Mouse (Mus musculus): ENCODE results near the gene Elof1. TPM values are rescaled to one million over a fixed set of nuclear protein-coding genes. Genes with fewer than 3 reads are reported as not detected.
A peak's percentile ranks its signal among the peaks of the same experiment; 100 is the strongest.

Elof1 gene
- polyA plus RNA-seq, 1 experiment from 2014 or later = 75.6 TPM

- ATAC-seq (peak; percentile 40; the same call in 1 of the 2 replicates), DNase-seq (no peak)
- H3K36me3 ChIP-seq (replicated peaks; ENCODE audit: insufficient read depth, low read length) = no peaks in the 10 kb centered on the region
- H3K9ac ChIP-seq (replicated peaks) = no peak within 1 kb of the TSS
- peaks cover 25% of the 10 kb centered on the region for H3K27me3 ChIP-seq (ENCODE audit: insufficient read depth, low read length)
- no peaks in the 10 kb centered on the region for H3K9me3 ChIP-seq (ENCODE audit: low read length)
- TF ChIP-seq EP300 (IDR thresholded peaks at IDR 0.05; ENCODE audit: low read depth) (no peak), CTCF (IDR thresholded peaks at IDR 0.05; ENCODE audit: low read depth) (no peak)
- no peak within 1 kb of the TSS for H3K27ac ChIP-seq (ENCODE audit: low read depth)
- 8% methylated on average over 14 of the region's 14 CpGs for WGBS (ENCODE audit: insufficient replicate concordance)
- no peak within 1 kb of the TSS for H3K4me2 ChIP-seq (ENCODE audit: low read depth, low read length)
- peaks cover 4% of the 10 kb centered on the region; the same call in 1 of the 2 replicates for H3K4me1 ChIP-seq (ENCODE audit: insufficient read depth)
- no peak within 1 kb of the TSS for H3K4me3 ChIP-seq (ENCODE audit: low read depth, low read length)
These were observed 17.8 kb downstream of the Elof1 start, which contains the start of gene Cnn1 for GRCm38 (mm10) chr9:22098993-22099696. Gene Cnn1 (plus strand): TSS chr9:22099216.

GRCm38 (mm10) chr9:22095854-22096307, 21.1 kb downstream of the Elof1 start:
- H3K4me3 ChIP-seq (ENCODE audit: low read depth, low read length) = peak overlapping the region; percentile 36
- H3K9ac ChIP-seq (replicated peaks) = peak overlapping the region; percentile 64
- no peak overlapping the region for H3K27ac ChIP-seq (ENCODE audit: low read depth)
- peak overlapping the region; percentile 79 for H3K4me2 ChIP-seq (ENCODE audit: low read depth, low read length)
- DNase-seq (peak; percentile 90), ATAC-seq (peak; percentile 89)
- under 1% methylated on average over 24 of the region's 24 CpGs for WGBS (ENCODE audit: insufficient replicate concordance)
- peaks cover 4% of the 10 kb centered on the region; the same call in 1 of the 2 replicates for H3K4me1 ChIP-seq (ENCODE audit: insufficient read depth)
- no peak for TF ChIP-seq EP300 (IDR thresholded peaks at IDR 0.05; ENCODE audit: low read depth)
- peak; percentile 88 for TF ChIP-seq CTCF (IDR thresholded peaks at IDR 0.05; ENCODE audit: low read depth)
- no peaks in the 10 kb centered on the region for H3K36me3 ChIP-seq (replicated peaks; ENCODE audit: insufficient read depth, low read length)
- H3K27me3 ChIP-seq (ENCODE audit: insufficient read depth, low read length) = peaks cover 25% of the 10 kb centered on the region
- H3K9me3 ChIP-seq (ENCODE audit: low read length) = no peaks in the 10 kb centered on the region

GRCm38 (mm10) chr9:22092746-22093145, 24.2 kb downstream of the Elof1 start:
- 78% methylated on average over 6 of the region's 6 CpGs for WGBS (ENCODE audit: insufficient replicate concordance)
- Histone ChIP-seq H3K27me3 (ENCODE audit: insufficient read depth, low read length) (0 out of 2 replicates have a peak, but pooled peaks cover 3% of the 10 kb centered on the region), H3K4me1 (ENCODE audit: insufficient read depth) (peaks cover 4% of the 10 kb centered on the region; the same call in 1 of the 2 replicates), H3K36me3 (replicated peaks; ENCODE audit: insufficient read depth, low read length) (no peaks in the 10 kb centered on the region), H3K9ac (replicated peaks) (no peak overlapping the region), H3K4me3 (ENCODE audit: low read depth, low read length) (no peak overlapping the region), H3K4me2 (ENCODE audit: low read depth, low read length) (no peak overlapping the region), H3K27ac (ENCODE audit: low read depth) (no peak overlapping the region), H3K9me3 (ENCODE audit: low read length) (no peaks in the 10 kb centered on the region)
- no peak for ATAC-seq
- DNase-seq = no peak
- no peak for TF ChIP-seq CTCF (IDR thresholded peaks at IDR 0.05; ENCODE audit: low read depth)
- TF ChIP-seq EP300 (IDR thresholded peaks at IDR 0.05; ENCODE audit: low read depth) = no peak

- ATAC-seq (no peak), DNase-seq (no peak)
- Histone ChIP-seq H3K9ac (replicated peaks) (no peak overlapping the region), H3K36me3 (replicated peaks; ENCODE audit: insufficient read depth, low read length) (no peaks in the 10 kb centered on the region), H3K9me3 (ENCODE audit: low read length) (no peaks in the 10 kb centered on the region), H3K4me1 (ENCODE audit: insufficient read depth) (0 out of 2 replicates have a peak, but pooled peaks cover 6% of the 10 kb centered on the region), H3K27ac (ENCODE audit: low read depth) (no peak overlapping the region), H3K4me2 (ENCODE audit: low read depth, low read length) (no peak overlapping the region), H3K27me3 (ENCODE audit: insufficient read depth, low read length) (0 out of 2 replicates have a peak, but pooled peaks cover 3% of the 10 kb centered on the region), H3K4me3 (ENCODE audit: low read depth, low read length) (no peak overlapping the region)
- 82% methylated on average over 7 of the region's 7 CpGs for WGBS (ENCODE audit: insufficient replicate concordance)
- TF ChIP-seq EP300 (IDR thresholded peaks at IDR 0.05; ENCODE audit: low read depth) = no peak
- no peak for TF ChIP-seq CTCF (IDR thresholded peaks at IDR 0.05; ENCODE audit: low read depth)
These were observed 27.0 kb downstream of the Elof1 start for GRCm38 (mm10) chr9:22089986-22090385.

- TF ChIP-seq CTCF (IDR thresholded peaks at IDR 0.05; ENCODE audit: low read depth) (no peak), EP300 (IDR thresholded peaks at IDR 0.05; ENCODE audit: low read depth) (no peak)
- WGBS (ENCODE audit: insufficient replicate concordance) = 98% methylated on average over 7 of the region's 7 CpGs
- Histone ChIP-seq H3K9ac (replicated peaks) (no peak overlapping the region), H3K27ac (ENCODE audit: low read depth) (no peak overlapping the region), H3K4me1 (ENCODE audit: insufficient read depth) (0 out of 2 replicates have a peak, but pooled peaks cover 6% of the 10 kb centered on the region), H3K4me2 (ENCODE audit: low read depth, low read length) (no peak overlapping the region), H3K4me3 (ENCODE audit: low read depth, low read length) (no peak overlapping the region), H3K27me3 (ENCODE audit: insufficient read depth, low read length) (0 out of 2 replicates have a peak, but pooled peaks cover 3% of the 10 kb centered on the region), H3K9me3 (ENCODE audit: low read length) (no peaks in the 10 kb centered on the region), H3K36me3 (replicated peaks; ENCODE audit: insufficient read depth, low read length) (no peaks in the 10 kb centered on the region)
- no peak for DNase-seq
- ATAC-seq = no peak
These were observed 27.7 kb downstream of the Elof1 start for GRCm38 (mm10) chr9:22089281-22089680.

GRCm38 (mm10) chr9:22087034-22087618, 29.8 kb downstream of the Elof1 start:
- Histone ChIP-seq H3K36me3 (replicated peaks; ENCODE audit: insufficient read depth, low read length) (no peaks in the 10 kb centered on the region), H3K9me3 (ENCODE audit: low read length) (no peaks in the 10 kb centered on the region), H3K4me1 (ENCODE audit: insufficient read depth) (0 out of 2 replicates have a peak, but pooled peaks cover 6% of the 10 kb centered on the region), H3K4me2 (ENCODE audit: low read depth, low read length) (no peak overlapping the region), H3K9ac (replicated peaks) (no peak overlapping the region), H3K27ac (ENCODE audit: low read depth) (no peak overlapping the region), H3K4me3 (ENCODE audit: low read depth, low read length) (no peak overlapping the region), H3K27me3 (ENCODE audit: insufficient read depth, low read length) (no peaks in the 10 kb centered on the region)
- 74% methylated on average over 2 of the region's 2 CpGs for WGBS (ENCODE audit: insufficient replicate concordance)
- DNase-seq = no peak
- no peak for ATAC-seq
- TF ChIP-seq EP300 (IDR thresholded peaks at IDR 0.05; ENCODE audit: low read depth) = no peak
- 0 out of 2 replicates have a peak, but pooled peaks have one; percentile 2 for TF ChIP-seq CTCF (IDR thresholded peaks at IDR 0.05; ENCODE audit: low read depth)

All from liver, postnatal 0 days (tissue).